Comparison of ENCODE assay signal across 8 mouse cellular contexts in genomic region chr13:31082448-31083140, GRCm38 (mm10).
DNase-seq lines count a peak whose midpoint lies in the region; ATAC-seq and TF ChIP-seq lines count a peak whose summit lies in the region.
"Had no signal": no experiment of that assay in that cellular context is flagged by ENCODE, and none has a peak within 500 bp of the region (broad histone marks: within the 10 kb centered on the region; RNA-seq: fewer than 3 reads in every experiment).

No protein-coding gene starts in this region.

- no peak overlapping the region for H3K4me2 ChIP-seq in lung, postnatal 0 days (replicated peaks; ENCODE audit: low read depth, low read length)
- H3K4me2 ChIP-seq: limb, embryonic 13.5 days had no signal

- DNase-seq in B cell, adult 2 months: peak; percentile 69 to 74
- peak; percentile 84 for DNase-seq in MEL (ENCODE audit: low read depth, low spot score)
- DNase-seq in cerebellum, adult 2 months: peak; percentile 45 to 58
- peak; percentile 48 for DNase-seq in gastrocnemius, adult 2 months
- peak; percentile 73 for DNase-seq in large intestine, adult 2 months (ENCODE audit: low read depth, low spot score)
- peak; percentile 88 for DNase-seq in lung, postnatal 0 days (ENCODE audit: low spot score)
- DNase-seq in retina, embryonic 14.5 days (ENCODE audit: low spot score): peak; percentile 92

- no peaks in the 10 kb centered on the region; a peak in 3 of 4 replicates for H3K27me3 ChIP-seq in MEL (ENCODE audit: control insufficient read depth in 1 of 2, insufficient read depth in 2 of 2, low read length in 2 of 2)
- no peaks in the 10 kb centered on the region for H3K27me3 ChIP-seq in cerebellum, adult 2 months (ENCODE audit: control insufficient read depth, insufficient read depth, low read length)
- no peaks in the 10 kb centered on the region; the same call in 1 of the 2 replicates for H3K27me3 ChIP-seq in lung, postnatal 0 days (replicated peaks; ENCODE audit: insufficient read depth, low read length)

- H3K36me3 ChIP-seq in MEL (ENCODE audit: control insufficient read depth in 1 of 2, insufficient read depth in 2 of 2, low read length in 2 of 2): no peaks in the 10 kb centered on the region
- H3K36me3 ChIP-seq in lung, postnatal 0 days (ENCODE audit: insufficient read depth, low read length): no peaks in the 10 kb centered on the region
- H3K36me3 ChIP-seq: limb, embryonic 13.5 days had no signal

- peak; percentile 86 for TF ChIP-seq RAD21 in MEL (IDR thresholded peaks at IDR 0.05; ENCODE audit: low read depth, low read length)

- H3K9me3 ChIP-seq in MEL (replicated peaks; ENCODE audit: insufficient read depth, low read length): no peaks in the 10 kb centered on the region
- H3K9me3 ChIP-seq in lung, postnatal 0 days (ENCODE audit: low read length): no peaks in the 10 kb centered on the region
- H3K9me3 ChIP-seq: limb, embryonic 13.5 days had no signal

- no peak overlapping the region for H3K27ac ChIP-seq in MEL (ENCODE audit: control insufficient read depth, low read depth, low read length)
- no peak overlapping the region for H3K27ac ChIP-seq in cerebellum, adult 2 months (ENCODE audit: insufficient read depth, low read length)
- H3K27ac ChIP-seq in gastrocnemius, adult 2 months: no peak overlapping the region
- no peak overlapping the region for H3K27ac ChIP-seq in lung, postnatal 0 days (ENCODE audit: low read length)
- H3K27ac ChIP-seq: limb, embryonic 13.5 days had no signal

- H3K9ac ChIP-seq in MEL (ENCODE audit: control insufficient read depth, low read depth, low read length, poor library complexity, severe bottlenecking): no peak overlapping the region
- H3K9ac ChIP-seq in lung, postnatal 0 days (replicated peaks; ENCODE audit: low read depth): no peak overlapping the region
- H3K9ac ChIP-seq: limb, embryonic 13.5 days had no signal

- TF ChIP-seq EP300 in MEL (IDR thresholded peaks at IDR 0.05; ENCODE audit: low read depth in 1 of 2, low read length in 2 of 2): no peak
- peak; percentile 60 for TF ChIP-seq EP300 in lung, postnatal 0 days (IDR thresholded peaks at IDR 0.05)

- H3K79me2 ChIP-seq in MEL (ENCODE audit: control insufficient read depth, insufficient read depth, low read length, poor library complexity): no peaks in the 10 kb centered on the region

- WGBS in cerebellum, adult 2 months: 28% methylated on average over 13 of the region's 13 CpGs
- WGBS in large intestine, adult 2 months: 15% methylated on average over 13 of the region's 13 CpGs
- 17% methylated on average over 13 of the region's 13 CpGs for WGBS in lung, postnatal 0 days

- no peaks in the 10 kb centered on the region for H3K4me1 ChIP-seq in MEL (ENCODE audit: control insufficient read depth in 1 of 2, insufficient read depth in 2 of 2, low read length in 2 of 2)
- H3K4me1 ChIP-seq in cerebellum, adult 2 months (ENCODE audit: control insufficient read depth, insufficient read depth, low read length): no peaks in the 10 kb centered on the region
- H3K4me1 ChIP-seq in lung, postnatal 0 days (ENCODE audit: insufficient read depth, low read depth, low read length): no peaks in the 10 kb centered on the region

- peak; percentile 46; the same call in 1 of the 2 replicates for ATAC-seq in lung, postnatal 0 days

- no peak for TF ChIP-seq POLR2A in MEL (IDR thresholded peaks at IDR 0.05; ENCODE audit: control insufficient read depth in 1 of 2, insufficient read depth in 1 of 2, low read depth in 1 of 2, low read length in 2 of 2, poor library complexity in 1 of 2)
- TF ChIP-seq POLR2A in cerebellum, adult 2 months (IDR thresholded peaks at IDR 0.05; ENCODE audit: borderline replicate concordance, insufficient read depth, low read length): no peak

- intact Hi-C loops in gastrocnemius, adult 2 months (cut with DNase I): loop anchor here (1.0 to 5.0 kb wide), 4 partner anchors 180 to 536 kb away; no protein-coding TSS in a partner anchor

- peak overlapping the region in 1 of 2 experiments; percentile 36; a peak in 2 of 4 replicates for H3K4me3 ChIP-seq in MEL (ENCODE audit: control insufficient read depth in 1 of 2, insufficient read depth in 1 of 2, low read depth in 2 of 2, low read length in 2 of 2)
- H3K4me3 ChIP-seq in cerebellum, adult 2 months (replicated peaks; ENCODE audit: insufficient read depth, low read depth, low read length): no peak overlapping the region
- H3K4me3 ChIP-seq in gastrocnemius, adult 2 months: no peak overlapping the region
- no peak overlapping the region for H3K4me3 ChIP-seq in lung, postnatal 0 days (ENCODE audit: low read depth, low read length)
- H3K4me3 ChIP-seq: limb, embryonic 13.5 days had no signal

- peak; percentile 59 to 83 (median 62) for TF ChIP-seq CTCF in MEL (IDR thresholded peaks at IDR 0.05 in 2 of 3, conservative IDR thresholded peaks at IDR 0.05 in 1 of 3; ENCODE audit: control insufficient read depth in 1 of 3, insufficient read depth in 1 of 3, low read depth in 2 of 3, low read length in 3 of 3, poor library complexity in 1 of 3, severe bottlenecking in 1 of 3)
- TF ChIP-seq CTCF in cerebellum, adult 2 months (IDR thresholded peaks at IDR 0.05; ENCODE audit: borderline replicate concordance, insufficient read depth, low read depth, low read length): peak; percentile 63
- TF ChIP-seq CTCF in gastrocnemius, adult 2 months (IDR thresholded peaks at IDR 0.05): peak; percentile 86
- TF ChIP-seq CTCF in lung, postnatal 0 days (IDR thresholded peaks at IDR 0.05): peak; percentile 86

TF ChIP-seq in MEL, 35 proteins besides CTCF, POLR2A, EP300 and RAD21:
- TF ChIP-seq RCOR1 (IDR thresholded peaks at IDR 0.05; ENCODE audit: low read depth, low read length): peak; percentile 46; the same call in 1 of the 2 replicates
- peak; percentile 90 for TF ChIP-seq SMC3 (IDR thresholded peaks at IDR 0.05; ENCODE audit: low read depth, low read length)
- TF ChIP-seq GATA1 (IDR thresholded peaks at IDR 0.05; ENCODE audit: low read depth, low read length): peak; percentile 53; the same call in 1 of the 2 replicates
- TF ChIP-seq CHD1 (IDR thresholded peaks at IDR 0.05; ENCODE audit: low read depth, low read length): no peak
- no peak for TF ChIP-seq MAZ (IDR thresholded peaks at IDR 0.05; ENCODE audit: low read depth, low read length)
- TF ChIP-seq ZNF384 (IDR thresholded peaks at IDR 0.05; ENCODE audit: low read depth, low read length): peak; percentile 88
- peak; percentile 77 for TF ChIP-seq ZC3H11A (IDR thresholded peaks at IDR 0.05; ENCODE audit: low read depth, low read length)
- TF ChIP-seq CHD2 (IDR thresholded peaks at IDR 0.05; ENCODE audit: low read length): no peak
TF ChIP-seq in MEL: peak in this region for 5.
